Mouse (Mus musculus) liver, embryonic 11.5 days (tissue): ENCODE results near the gene Nobox. TPM values are rescaled to one million over a fixed set of nuclear protein-coding genes. Genes with fewer than 3 reads are reported as not detected.
A peak's percentile ranks its signal among the peaks of the same experiment; 100 is the strongest.

ENCODE experiments used
- ATAC-seq: fragments of 200-750 bp; cut with Nextera tagmentation; replicated peaks from 2 replicates; pipeline ENCODE4 v1.8.0; 2017; ENCODE audit warnings: moderate number of reproducible peaks, mild to moderate bottlenecking, moderate TSS enrichment, moderate library complexity; ENCODE audit not compliant: low FRiP score
- DNase-seq: peaks from one replicate; pipeline ENCODE4 v3.0.0-alpha.2; 2017; ENCODE audit warnings: low spot score
- H3K27ac ChIP-seq: fragments of 300-500 bp; sonication (generic); 2 replicates; pipeline ENCODE4 v1.5.1; 2014; ENCODE audit warnings: mild to moderate bottlenecking, low read depth, low read length, control low read depth
- H3K27me3 ChIP-seq: fragments of 300-500 bp; sonication (generic); replicated peaks from 2 replicates; pipeline ENCODE4 v1.6.1; 2014; ENCODE audit warnings: low read length, mixed read lengths; ENCODE audit not compliant: control insufficient read depth, insufficient read depth
- H3K36me3 ChIP-seq: fragments of 300-500 bp; sonication (generic); 2 replicates; pipeline ENCODE4 v1.6.1; 2014; ENCODE audit warnings: mild to moderate bottlenecking, low read length, moderate library complexity, mixed read lengths; ENCODE audit not compliant: control insufficient read depth, insufficient read depth
- H3K4me1 ChIP-seq: fragments of 300-500 bp; sonication (generic); replicated peaks from 2 replicates; pipeline ENCODE4 v1.6.1; 2014; ENCODE audit warnings: low read length, mixed read lengths; ENCODE audit not compliant: control insufficient read depth, insufficient read depth
- H3K4me2 ChIP-seq: fragments of 300-500 bp; sonication (generic); 2 replicates; pipeline ENCODE4 v1.6.1; 2014; ENCODE audit warnings: mild to moderate bottlenecking, control low read depth, moderate library complexity
- H3K4me3 ChIP-seq: fragments of 300-500 bp; sonication (generic); 2 replicates; pipeline ENCODE4 v1.5.1; 2014; ENCODE audit warnings: low read depth, low read length, control low read depth
- H3K9ac ChIP-seq: fragments of 300-500 bp; sonication (generic); 2 replicates; pipeline ENCODE4 v1.6.1; 2014; ENCODE audit warnings: low read depth, low read length, control low read depth
- H3K9me3 ChIP-seq: fragments of 300-500 bp; sonication (generic); 2 replicates; pipeline ENCODE4 v1.6.1; 2016; ENCODE audit warnings: low read length, inconsistent platforms, mixed read lengths; ENCODE audit not compliant: control insufficient read depth
- WGBS: fragments of 180-500 bp; shearing (Covaris S2); extraction: QIAGEN DNeasy Blood & Tissue Kit; methylation state at CpG from one replicate; pipeline ENCODE4 v1.1.7; 2014; 5-methylcytosine and 5-hydroxymethylcytosine counted together
- polyA plus RNA-seq: library from polyadenylated mRNA; unstranded; fragments of >200 nt; fragmentation: Nextera tagmentation; extraction: Ambion mirVana; gene quantifications from 2 replicates; pipeline ENCODE4 v1.2.1, GENCODE M21; 2014

The Nobox gene
- polyA plus RNA-seq, 1 experiment from 2014 or later = not detected

- Histone ChIP-seq H3K9me3 (no peaks in the 10 kb centered on the region), H3K27me3 (peaks cover 6% of the 10 kb centered on the region), H3K4me3 (no peak overlapping the region), H3K4me2 (no peak overlapping the region), H3K4me1 (no peaks in the 10 kb centered on the region), H3K9ac (no peak overlapping the region), H3K27ac (no peak overlapping the region), H3K36me3 (no peaks in the 10 kb centered on the region)
- no peak for ATAC-seq
- no peak for DNase-seq
- 61% methylated on average over 2 of the region's 2 CpGs for WGBS
Measured at GRCm38 (mm10) chr6:43260756-43261155, 48.6 kb downstream of the Nobox start.

GRCm38 (mm10) chr6:43254193-43254926 is 55.0 kb downstream of the Nobox start:
- 0 out of 2 replicates have a peak, but pooled peaks have one; percentile 36 for ATAC-seq
- no peaks in the 10 kb centered on the region for H3K27me3 ChIP-seq
- DNase-seq = no peak
- no peaks in the 10 kb centered on the region for H3K9me3 ChIP-seq
- WGBS = 53% methylated on average over 7 of the region's 7 CpGs
- H3K4me1 ChIP-seq = no peaks in the 10 kb centered on the region
- no peak overlapping the region for H3K4me3 ChIP-seq
- H3K27ac ChIP-seq = no peak overlapping the region
- no peak overlapping the region for H3K4me2 ChIP-seq
- H3K9ac ChIP-seq = no peak overlapping the region
- no peaks in the 10 kb centered on the region for H3K36me3 ChIP-seq

Other genes starting within 250 kb of the Nobox start
- not detected in 2 replicates for gene Olfr441, start 203.2 kb downstream of the Nobox start, polyA plus RNA-seq
- not detected in 2 replicates for gene Olfr237-ps1, start 163.0 kb downstream of the Nobox start, polyA plus RNA-seq
- gene Olfr437, start 146.3 kb downstream of the Nobox start, polyA plus RNA-seq = not detected in 2 replicates
- gene Olfr13, start 137.4 kb downstream of the Nobox start, polyA plus RNA-seq = not detected in 2 replicates
- not detected in 2 replicates for gene Olfr435, start 112.4 kb downstream of the Nobox start, polyA plus RNA-seq
- not detected in 2 replicates for gene Olfr434, start 96.5 kb downstream of the Nobox start, polyA plus RNA-seq
- not detected in 2 replicates for gene Olfr47, start 78.0 kb downstream of the Nobox start, polyA plus RNA-seq
- gene Arhgef5, start 44.0 kb downstream of the Nobox start, polyA plus RNA-seq = 3.1 and 3.8 TPM in 2 replicates